Mouse (Mus musculus) brain, adult 2 months (tissue): ENCODE results near the gene Rcn1.
A peak's percentile ranks its signal among the peaks of the same experiment; 100 is the strongest.

Experiments used
- DNase-seq: peaks from one replicate; pipeline ENCODE4 v3.0.0; 2011; ENCODE audit warnings: low read depth, low spot score

The Rcn1 gene

GRCm38 (mm10) chr2:105394375-105394774 lies 4.7 kb downstream of the Rcn1 start:
- no peak for DNase-seq

- DNase-seq, result no peak
Measured at GRCm38 (mm10) chr2:105392514-105392913, 6.6 kb downstream of the Rcn1 start.

- DNase-seq, result no peak
Measured at GRCm38 (mm10) chr2:105391414-105391784, 7.7 kb downstream of the Rcn1 start.

- no peak for DNase-seq
Measured at GRCm38 (mm10) chr2:105390653-105391413, 8.3 kb downstream of the Rcn1 start.

GRCm38 (mm10) chr2:105389007-105389890 lies 9.9 kb downstream of the Rcn1 start:
- DNase-seq, result no peak

GRCm38 (mm10) chr2:105386418-105386817 lies 12.7 kb downstream of the Rcn1 start:
- no peak for DNase-seq

- no peak for DNase-seq
Measured at GRCm38 (mm10) chr2:105384998-105385397, 14.1 kb downstream of the Rcn1 start.

- peak; percentile 59 for DNase-seq
Measured at GRCm38 (mm10) chr2:105383063-105383462, 16.1 kb downstream of the Rcn1 start.

GRCm38 (mm10) chr2:105380757-105381319 lies 18.3 kb downstream of the Rcn1 start:
- DNase-seq, result no peak

- DNase-seq, result no peak
Measured at GRCm38 (mm10) chr2:105379682-105380081, 19.4 kb downstream of the Rcn1 start.

GRCm38 (mm10) chr2:105375705-105376104 lies 23.4 kb downstream of the Rcn1 start:
- DNase-seq, result no peak

GRCm38 (mm10) chr2:105375261-105375660 lies 23.9 kb downstream of the Rcn1 start:
- DNase-seq, result no peak

- no peak for DNase-seq
Measured at GRCm38 (mm10) chr2:105373658-105374057, 25.5 kb downstream of the Rcn1 start.

- no peak for DNase-seq
Measured at GRCm38 (mm10) chr2:105372727-105373126, 26.4 kb downstream of the Rcn1 start.

- DNase-seq, result no peak
Measured at GRCm38 (mm10) chr2:105372156-105372555, 27.0 kb downstream of the Rcn1 start.

GRCm38 (mm10) chr2:105370698-105371097 lies 28.4 kb downstream of the Rcn1 start:
- DNase-seq, result peak; percentile 46

GRCm38 (mm10) chr2:105370240-105370639 lies 28.9 kb downstream of the Rcn1 start:
- no peak for DNase-seq

- DNase-seq, result no peak
Measured at GRCm38 (mm10) chr2:105367623-105368022, 31.5 kb downstream of the Rcn1 start.

GRCm38 (mm10) chr2:105358040-105358439 lies 41.1 kb downstream of the Rcn1 start:
- no peak for DNase-seq

- DNase-seq, result no peak
Measured at GRCm38 (mm10) chr2:105356791-105357190, 42.3 kb downstream of the Rcn1 start.

- no peak for DNase-seq
Measured at GRCm38 (mm10) chr2:105348886-105349285, 50.2 kb downstream of the Rcn1 start.

GRCm38 (mm10) chr2:105339993-105340392 lies 59.1 kb downstream of the Rcn1 start:
- peak; percentile 19 for DNase-seq
